Mouse (Mus musculus): ENCODE measurements at regions not wholly inside any gene's neighbourhood (a gene's known extent, or its start where the extent isn't known, plus 50 kb on each side); places are given as distances from the start of the nearest gene placed in this dataset.

DNA sequence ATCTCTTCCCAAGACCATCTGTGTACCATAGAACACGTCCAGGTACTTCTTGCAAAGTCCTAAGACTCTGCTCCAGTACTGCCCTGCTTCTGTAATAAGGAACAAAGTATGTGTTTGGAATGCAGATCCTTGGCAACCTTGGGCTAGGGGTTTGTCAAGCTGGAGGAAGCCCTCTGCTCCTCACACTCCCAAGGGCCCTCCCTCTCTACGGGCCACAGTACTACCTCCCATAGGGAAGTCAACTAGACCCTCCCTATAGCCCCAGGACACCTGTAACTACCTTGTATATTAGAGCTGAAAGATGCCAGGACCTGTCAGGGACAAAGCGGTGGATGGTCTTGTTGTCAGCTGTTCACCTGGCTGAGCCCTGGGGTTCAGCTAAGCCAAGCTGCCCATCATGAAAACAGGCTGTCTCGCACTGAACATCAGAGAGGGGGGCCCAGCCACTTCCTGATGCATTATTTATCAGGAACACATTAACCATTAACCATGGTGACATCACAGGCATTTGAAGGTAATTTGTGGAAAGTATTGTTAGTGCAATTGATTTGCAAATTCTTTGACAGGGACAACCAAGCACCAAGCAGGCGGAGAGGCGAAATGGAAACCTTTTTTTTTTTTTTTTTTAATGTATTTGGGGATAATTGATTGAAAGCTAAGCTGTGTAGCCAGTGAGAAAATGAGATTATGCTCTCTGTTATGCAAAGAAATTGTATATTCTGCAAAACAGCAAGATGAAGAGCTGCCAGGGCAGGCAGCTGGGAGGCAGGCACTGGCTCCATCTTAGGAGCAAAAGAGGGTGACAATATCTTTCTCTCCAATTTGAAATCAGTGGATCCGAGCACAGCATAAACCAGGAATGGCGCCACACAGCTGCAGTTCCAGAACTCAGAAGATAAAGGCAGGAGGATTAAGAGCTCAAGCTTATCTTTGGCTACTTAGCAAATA, 110.5 kb upstream of the Hs6st1 start:
- no peak for TF ChIP-seq POLR2A (IDR thresholded peaks at IDR 0.05; ENCODE audit: low read depth, low read length)
- no peak for TF ChIP-seq CTCF (IDR thresholded peaks at IDR 0.05; ENCODE audit: extremely low read depth, insufficient read length, insufficient replicate concordance, low read depth, low read length)
